Mouse (Mus musculus) fat pad, adult 2 months (tissue): ENCODE measurements at regions not wholly inside any gene's neighbourhood (a gene's known extent, or its start where the extent isn't known, plus 50 kb on each side); places are given as distances from the start of the nearest gene placed in this dataset.

Experiments used
- DNase-seq: peaks from one replicate; pipeline ENCODE4 v3.0.0-alpha.2; 2011; ENCODE audit warnings: low read depth, low spot score; ENCODE audit errors: extremely low read depth

DNA sequence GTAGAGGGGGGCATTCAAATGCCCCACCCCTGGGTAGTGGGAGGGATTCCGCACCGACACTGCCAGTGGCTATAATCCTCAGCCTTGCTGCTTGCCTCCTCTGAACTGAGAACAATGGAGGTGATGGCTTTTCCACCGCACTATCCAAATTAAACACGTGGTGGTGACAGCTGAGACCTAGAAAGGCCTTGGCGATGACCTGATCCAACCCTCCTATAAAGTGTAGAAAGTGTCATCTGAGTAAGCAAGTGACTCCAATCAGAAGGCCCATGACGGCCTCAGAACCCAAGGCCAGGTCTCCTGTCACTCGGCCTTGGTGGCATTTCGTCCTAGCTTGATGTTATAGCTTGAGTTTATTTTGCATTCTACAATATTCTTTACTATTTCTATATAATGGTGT lies 181.5 kb upstream of the Zfp703 start:
- no peak for DNase-seq

DNA sequence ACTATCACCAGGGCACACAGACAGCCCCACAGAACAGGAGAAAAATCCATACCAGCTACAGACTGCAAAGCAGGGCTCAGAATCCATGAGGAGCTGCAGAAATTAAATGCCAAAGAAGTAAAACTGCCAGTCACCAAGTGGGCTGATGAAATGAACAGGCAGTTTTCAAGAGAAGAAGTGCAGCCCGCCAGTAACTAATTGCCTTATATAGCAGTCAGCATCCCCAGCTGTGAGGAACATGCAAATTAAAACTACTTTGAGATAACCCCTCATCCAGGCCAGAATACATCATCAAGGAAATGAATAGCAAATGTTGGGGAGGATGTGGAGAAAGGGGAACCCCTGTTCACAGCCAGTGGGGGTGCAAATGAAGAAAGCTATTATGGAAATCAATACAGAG lies 177.3 kb upstream of the Zfp703 start:
- no peak for DNase-seq

DNA sequence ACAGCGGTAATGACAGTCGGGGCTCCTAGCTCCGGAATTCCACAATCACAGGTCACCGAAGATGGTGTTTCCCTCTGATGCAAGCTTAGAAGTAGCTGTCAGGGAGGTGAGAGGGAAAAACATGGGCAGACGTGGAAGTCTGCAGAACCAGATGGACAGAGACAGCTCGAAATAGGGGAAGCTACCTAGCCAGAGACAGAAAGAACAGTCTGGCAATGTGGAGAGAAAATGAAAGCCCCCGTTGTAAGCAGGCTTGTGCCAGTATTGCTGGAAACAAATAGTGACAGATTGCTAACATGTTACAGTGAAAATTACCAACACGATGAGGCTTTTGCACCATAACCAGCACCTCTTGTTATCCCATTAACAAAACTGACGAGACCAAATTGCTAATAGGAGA lies 173.0 kb upstream of the Zfp703 start:
- DNase-seq = no peak

DNA sequence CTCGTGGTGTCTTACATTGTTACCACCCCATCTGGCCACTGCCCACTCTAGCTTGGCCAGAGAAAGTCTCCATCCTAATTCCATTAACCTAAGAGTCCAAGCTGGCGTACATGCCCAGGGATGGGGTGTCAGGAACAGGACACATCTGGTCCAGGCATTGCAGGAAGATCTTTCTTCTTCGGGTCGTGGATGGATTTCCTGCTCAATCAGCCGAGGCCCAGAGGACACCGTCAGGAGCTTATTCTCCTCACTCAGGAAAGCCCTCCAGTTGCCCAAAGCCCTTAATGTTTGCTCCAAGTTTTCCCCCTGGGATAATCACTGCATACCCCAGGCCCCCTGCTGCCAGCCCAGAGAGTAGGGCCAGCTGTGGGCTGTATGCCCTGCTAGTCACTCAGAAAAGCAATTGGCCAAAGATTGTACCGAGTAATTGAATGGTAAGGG lies 172.2 kb upstream of the Zfp703 start:
- DNase-seq = no peak

DNA sequence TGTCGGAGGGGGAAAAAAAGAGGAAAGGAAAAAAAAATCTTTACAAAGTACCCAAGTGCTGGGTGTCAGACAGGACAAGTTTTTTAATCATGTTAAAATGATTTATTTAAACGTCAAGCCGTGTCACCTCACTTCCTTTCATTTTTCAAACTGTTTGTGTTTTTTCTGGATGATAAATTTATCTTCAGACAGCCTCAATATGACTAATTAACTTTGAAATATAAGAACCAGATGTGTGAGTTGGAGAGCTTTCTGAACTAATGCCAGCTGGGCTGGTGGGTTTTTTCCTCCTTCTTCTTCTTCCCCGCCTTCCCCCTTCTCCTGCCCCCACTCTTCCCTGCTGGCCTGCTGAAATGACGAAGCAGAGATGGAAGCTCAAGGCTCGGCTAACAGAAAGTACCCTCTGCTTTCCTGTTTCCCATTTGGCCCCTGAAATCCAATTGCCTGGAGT lies 171.7 kb upstream of the Zfp703 start:
- no peak for DNase-seq

DNA sequence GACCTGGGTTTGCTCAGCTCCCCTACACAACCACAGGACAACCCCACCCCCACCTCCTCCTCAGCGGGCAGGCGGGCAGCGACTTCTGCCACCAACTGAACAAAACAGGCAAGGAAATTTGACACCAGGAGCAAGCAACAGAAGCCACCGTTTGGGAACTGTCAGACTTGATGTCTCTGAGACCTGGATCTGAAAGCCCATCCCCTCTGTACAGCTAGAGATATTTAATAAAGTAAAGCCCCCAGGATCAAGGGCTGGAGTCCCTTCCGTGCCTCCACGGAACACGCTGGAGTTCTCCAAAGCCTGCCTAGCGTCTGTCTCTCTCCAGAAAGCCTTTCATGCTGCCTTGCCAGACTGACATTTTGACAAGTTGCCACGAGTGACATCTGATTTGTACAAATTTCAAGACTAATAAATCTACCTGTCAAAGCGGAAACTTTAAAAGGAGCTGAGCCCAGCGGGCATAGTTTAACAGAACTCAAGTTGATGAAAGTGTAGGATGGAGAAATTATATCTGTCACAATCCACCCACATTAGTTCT lies 168.9 kb upstream of the Zfp703 start:
- peak; percentile 90 for DNase-seq

DNA sequence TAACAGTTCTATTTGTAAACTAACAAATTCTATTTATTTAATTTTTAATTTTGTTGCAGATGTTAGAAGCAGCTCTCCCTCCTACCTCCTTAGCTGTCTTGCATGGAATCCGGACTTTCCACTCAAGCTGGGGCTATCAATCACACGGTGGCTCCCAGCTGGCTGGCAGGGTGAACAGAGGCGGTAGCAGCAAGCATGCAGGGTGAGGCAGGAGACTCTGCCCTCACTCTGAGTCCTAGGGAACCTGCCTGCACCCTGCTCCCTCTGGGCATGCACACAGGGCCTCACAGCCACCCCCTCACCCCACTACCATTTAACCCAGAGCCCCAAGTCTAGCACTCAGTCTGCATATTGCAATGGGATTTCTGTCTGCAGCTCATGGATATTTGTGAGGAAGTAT lies 168.4 kb upstream of the Zfp703 start:
- DNase-seq = peak; percentile 50

DNA sequence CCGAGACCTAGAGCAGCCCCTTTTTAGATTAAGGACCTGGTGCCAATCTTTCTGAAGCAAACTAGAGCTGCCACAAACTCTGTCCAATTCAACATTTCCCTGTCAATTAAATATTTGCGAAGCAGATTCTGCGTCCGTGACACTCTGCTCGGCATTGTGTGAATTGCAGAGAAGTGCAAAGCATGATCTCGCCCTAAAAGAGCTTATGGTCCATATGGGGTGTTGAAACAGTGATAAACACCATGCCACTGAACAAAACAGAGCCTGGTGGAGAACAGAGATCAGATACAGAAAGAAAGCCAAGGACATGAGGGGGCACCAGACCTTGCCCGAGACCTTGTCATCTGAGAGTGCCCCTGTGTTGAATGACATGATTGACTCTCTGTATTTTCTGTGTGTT lies 167.2 kb upstream of the Zfp703 start:
- no peak for DNase-seq

DNA sequence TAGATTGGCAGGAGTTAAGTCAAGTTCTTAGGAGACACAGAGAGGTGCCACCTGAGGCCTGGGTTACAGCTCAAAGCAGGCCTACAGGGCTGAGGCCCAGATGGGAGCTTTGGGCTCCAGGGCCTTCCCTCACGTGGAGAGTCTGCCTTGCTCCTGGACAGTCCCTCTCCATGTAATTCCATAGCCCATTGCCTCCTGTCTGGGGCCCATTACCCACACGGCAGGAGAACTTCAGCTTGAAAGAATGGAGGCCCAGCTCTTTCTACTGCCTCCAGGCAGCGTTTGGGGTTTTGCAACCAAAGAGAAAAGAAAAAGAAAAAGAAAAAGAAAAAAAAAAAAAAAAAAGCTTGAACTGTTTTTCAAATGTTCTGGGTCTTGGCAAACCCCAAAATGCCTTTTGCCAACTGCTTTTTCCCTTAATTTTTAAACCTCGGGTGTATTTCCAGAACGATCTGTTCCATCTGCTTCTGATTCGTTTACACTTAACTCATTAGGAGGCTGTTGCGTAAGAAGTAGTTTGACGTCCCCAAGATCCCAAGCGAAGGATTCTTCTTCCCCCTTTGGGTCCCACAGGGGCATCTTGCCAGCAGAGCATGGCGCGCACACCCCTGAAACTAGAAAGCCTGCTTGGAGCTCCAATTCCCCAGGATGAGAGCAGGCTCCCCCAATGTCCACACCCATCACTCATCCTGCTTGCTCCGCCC lies 165.4 kb upstream of the Zfp703 start:
- no peak for DNase-seq

DNA sequence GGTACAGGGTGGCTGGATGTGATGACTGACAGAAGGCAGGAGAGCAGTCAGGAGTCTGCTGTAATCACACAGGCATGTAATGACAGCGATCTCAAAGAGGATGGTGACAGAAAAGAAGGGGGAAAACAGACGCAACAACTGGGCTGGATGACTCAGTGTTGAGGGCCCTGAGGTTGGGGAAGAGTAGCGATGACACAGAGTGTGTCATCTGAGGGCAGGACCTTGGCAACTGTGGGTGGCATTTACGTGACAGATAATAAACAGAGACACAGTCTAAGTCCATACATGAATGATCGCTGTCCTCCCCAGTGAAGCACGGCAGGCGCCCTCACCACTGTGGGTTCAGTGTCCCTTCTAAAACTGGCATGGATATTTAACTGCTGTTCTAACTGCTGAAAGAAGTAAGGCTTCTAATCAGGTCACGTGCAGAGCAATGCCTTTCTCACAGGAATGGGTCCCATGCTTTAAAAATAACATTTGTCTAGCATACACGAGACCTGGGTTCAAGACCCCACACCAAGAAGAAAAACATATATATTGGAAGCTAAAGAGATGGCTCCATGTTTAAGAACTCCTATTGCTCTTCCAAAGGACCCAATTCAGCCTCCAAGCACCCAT lies 163.8 kb upstream of the Zfp703 start:
- DNase-seq = no peak

DNA sequence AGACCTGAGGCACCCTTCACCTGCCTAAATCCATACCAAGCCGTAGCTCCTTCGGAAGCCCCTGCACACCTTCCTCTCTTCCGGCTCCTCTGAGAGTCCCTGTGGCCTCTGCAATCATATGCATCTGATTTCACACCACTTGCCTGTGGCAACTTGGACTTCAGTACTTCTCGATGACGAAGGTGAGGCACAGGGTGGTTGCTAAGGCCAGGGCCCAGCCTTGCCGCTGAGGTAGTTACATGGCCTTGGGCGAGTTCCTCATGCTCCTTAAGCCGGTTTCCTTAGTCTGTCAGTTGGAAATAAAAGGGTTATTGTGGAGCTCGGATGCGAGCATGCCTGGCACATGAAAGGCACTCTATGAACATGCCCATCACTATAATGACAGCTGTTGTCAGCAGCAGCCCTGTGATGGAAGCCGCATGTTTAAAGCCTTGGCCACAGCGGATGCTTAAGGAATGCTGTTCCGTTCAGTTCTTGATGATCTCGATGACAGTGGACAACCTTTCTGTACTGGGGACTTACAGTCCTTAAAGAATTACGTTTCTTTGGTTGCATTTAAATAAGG lies 162.0 kb upstream of the Zfp703 start:
- peak; percentile 68 for DNase-seq

DNA sequence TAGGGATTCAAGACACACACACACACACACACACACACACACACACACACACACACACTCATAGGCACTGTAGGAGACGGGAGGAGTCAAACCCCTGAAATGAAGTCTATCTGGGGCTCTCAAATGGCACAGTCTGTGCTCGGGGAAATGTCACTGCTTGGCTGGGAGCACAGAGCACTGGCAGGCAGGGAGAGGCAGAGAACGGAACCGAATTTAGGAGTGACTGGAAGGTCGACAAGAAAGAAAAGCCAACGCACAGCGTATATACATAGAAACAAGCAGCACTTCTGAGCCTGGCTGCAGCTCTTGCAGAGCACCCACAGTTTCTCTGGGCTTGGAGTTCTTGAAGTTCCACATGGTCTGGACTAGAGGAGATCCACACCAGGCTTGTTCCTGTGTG lies 160.1 kb upstream of the Zfp703 start:
- DNase-seq = no peak

DNA sequence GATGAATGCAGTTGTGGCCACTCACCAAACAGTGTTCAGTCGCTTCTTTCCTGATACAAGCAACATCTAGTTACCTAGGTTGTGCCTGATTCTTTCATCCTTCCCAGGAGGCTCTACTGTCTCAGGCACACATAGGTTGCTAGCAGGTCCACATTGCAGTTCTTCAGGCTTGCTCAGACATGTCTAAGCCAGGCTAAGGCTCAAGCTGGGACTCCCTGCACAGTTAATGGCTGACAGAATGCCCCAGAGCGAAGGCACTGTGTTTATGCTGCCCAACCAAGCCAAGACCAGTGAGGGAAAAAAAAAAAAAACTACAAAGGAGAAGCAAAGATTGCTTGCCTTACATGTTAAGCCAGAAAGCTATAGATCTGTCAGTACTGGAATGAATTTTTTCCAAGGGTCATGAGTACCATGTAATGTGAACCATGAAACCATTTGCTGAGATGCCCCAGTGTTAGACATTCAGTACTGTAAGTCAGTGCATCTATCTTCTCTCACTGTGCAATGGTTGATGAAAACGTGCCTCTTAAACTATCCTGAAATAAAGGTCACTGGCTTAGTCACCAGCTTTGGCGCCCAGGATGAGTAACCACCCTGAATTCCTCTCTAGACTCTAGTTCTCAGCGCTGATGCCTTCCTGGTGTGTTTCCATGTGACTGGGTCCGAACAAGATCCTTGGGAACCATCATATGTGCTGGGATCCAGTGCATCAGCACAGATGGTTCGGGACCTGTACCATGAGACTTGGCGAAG lies 152.8 kb upstream of the Zfp703 start:
- DNase-seq = no peak

DNA sequence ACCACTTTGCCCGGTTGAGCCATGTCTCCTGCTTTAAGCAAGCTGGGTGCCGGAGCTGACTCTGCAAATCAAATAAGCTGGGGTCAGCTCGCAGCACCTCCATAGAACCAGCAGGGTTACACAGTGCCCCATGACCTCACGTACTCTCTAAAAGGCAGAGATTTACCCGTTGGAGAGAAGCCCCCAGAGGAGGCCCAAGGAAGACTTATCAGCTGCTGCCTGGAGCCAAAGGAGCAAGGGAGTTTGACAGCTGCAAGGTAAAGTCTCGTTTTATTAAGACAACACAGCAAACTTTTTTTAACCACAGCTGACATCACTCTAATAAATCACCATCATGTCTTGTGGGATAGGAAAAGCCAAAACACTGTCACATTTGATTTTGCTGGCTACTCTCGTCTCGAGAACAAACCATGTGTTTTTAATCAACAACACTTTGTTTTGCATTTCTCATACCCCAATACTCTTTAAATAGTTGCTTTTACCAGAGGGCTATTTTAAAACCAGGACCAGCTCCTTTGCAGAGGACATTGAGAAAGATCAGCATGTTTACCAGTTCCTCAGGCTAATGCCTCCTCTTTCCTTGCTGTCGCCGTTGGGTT lies 148.7 kb upstream of the Zfp703 start:
- no peak for DNase-seq

DNA sequence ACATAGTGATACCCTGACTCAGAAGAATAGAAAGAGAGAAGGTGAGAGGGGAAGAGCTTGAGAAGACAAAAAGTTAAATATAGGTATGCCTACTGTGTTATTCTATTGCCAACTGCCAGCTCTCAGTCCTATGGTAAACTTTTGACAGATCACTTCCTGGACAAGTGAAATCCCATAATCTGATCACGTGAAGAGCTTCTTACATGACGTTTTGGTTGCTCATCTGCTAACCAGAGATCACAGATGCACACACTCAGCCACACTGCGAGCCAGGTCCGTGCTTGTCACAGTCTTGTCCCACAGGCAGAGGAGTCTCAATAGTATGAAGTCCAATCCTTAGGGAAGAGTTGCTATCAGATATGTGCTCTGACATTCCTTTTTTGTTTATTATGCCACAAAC lies 147.8 kb upstream of the Zfp703 start:
- no peak for DNase-seq

DNA sequence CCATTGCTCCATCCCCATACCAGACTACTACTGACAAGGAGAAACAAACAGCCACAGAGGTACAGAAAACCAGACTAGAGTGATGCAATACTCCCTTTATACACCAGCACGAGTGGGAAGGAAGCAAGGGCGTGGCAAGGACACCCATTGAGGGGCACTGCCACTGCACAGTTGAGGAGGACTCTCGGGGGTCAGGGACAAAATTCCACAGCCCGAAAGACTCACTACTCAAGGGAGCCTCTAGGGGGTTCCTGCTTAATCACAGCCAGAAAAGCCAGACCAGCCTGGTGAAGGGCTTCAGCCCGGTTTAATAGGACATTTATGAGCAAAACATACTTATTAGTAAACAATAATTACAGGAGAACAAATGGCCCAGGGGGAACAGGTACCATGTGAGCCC lies 146.0 kb upstream of the Zfp703 start:
- DNase-seq = no peak

DNA sequence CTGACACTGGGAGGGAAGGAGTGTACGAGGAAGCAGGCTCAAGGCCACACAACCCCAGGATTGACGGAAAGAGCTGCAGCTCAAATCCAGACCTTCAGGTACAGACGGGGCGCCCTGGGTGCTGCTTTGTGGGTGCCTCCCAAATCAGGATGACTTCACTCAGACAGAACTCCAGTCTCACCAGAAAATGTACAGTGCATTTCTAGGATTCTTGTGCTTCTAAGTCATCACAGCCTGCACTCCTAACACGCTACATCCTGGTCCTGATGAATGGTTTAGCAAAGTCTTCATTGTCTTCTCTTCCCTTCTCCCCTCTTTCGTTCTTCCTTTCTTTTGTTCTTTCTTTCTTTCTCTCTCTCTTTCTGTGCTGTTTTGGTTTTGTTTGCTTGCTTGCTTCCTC lies 145.3 kb upstream of the Zfp703 start:
- DNase-seq = no peak

DNA sequence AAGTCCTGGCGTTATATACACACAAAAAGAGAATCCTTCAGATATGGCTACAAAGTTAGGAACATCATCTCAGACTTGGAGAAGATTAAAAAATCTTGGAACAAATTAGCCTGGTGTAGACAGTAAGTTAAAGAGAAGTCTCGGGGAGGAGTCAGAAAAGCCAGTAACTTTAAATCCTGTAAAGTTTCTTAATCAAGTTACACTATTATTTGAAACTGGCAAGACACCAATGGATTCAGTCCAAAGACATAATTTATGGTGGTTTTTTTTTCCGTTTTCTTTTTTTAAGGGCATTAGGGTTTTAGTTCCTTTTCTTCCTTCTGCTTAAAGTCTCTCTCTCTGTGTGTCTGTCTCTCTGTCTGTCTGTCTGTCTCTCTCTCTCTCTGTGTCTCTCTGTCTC lies 144.6 kb upstream of the Zfp703 start:
- no peak for DNase-seq

DNA sequence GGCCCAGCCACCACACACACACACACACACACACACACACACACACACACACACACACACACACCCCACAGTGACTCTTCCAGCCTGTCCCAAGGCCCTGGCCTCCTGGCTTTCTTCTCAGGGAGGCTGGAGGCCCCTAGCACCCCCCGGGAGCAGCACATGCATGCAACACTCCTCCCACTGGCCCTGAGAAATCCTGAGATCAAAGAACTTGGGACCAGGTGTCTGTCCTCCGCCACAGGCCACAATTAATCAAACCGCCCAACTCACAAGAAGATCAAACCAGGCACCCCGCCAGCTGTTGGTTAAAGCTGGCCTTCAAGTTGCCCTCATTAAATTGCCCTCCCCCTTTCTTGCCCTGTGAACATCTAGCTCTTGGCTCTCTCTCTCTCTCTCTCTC lies 143.8 kb upstream of the Zfp703 start:
- no peak for DNase-seq

DNA sequence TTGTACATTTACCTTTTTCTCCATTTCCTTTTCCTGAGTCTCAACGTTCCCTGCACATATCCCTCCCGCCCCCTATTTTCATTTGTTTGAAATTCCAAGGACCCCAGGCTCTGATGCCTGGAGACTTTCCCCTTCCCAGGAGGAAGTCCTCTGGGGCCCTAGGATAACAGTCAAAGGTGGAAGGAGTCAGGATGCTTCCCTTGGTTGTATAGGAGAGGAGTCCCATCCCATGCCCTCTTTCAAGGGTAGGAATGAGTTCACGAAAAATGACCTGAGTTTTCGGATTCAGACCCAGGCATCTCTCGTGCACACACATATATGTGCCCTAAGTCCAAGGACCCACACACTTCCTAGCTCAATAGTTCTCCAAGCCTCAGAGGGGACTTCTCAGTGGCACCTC lies 143.3 kb upstream of the Zfp703 start:
- no peak for DNase-seq

DNA sequence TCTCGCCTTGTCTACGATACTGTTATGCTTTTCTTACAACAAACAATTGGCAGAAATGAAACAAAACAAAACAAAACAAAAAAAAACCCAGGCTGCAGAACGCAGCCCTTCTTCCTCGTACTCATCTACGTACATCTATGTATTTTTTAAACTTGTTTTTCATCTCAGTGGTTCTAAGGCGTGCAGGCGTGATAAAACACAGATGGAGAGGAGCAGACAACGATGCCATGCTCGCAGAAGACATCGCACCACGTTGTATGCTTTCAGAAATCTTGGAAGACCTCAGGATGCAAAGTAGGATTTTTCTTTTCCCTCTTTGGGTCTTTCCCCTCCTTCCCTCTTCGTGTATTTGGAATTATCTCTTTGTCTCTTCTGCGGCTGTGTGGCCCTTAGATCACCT lies 142.5 kb upstream of the Zfp703 start:
- no peak for DNase-seq
